Mouse (Mus musculus): ENCODE results near the gene Cdca8. TPM values are rescaled to one million over a fixed set of nuclear protein-coding genes. Genes with fewer than 3 reads are reported as not detected.

Cdca8 gene
- total and polyA plus RNA-seq, 3 experiments = 58.8 to 188 (median 101) TPM

DNA sequence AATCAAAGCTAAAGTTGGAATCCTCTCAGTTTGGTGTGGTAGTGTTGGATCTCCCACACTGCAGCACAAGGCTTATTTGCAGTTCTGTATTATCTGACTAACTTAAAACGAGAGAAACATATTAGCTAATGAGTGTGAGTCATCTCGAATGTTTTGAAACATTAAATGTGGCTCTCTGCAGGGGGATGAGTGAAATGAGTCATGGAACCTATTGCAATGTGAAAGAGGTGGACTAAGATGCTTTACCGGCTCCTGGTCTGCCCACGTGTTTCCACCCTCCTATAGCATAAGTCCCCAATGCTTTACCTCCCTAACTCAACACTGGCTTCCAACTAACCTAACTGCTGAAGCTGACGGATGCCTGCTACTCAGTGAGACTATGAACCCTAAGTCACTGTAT is 11.0 kb downstream of the Cdca8 start:
- Histone ChIP-seq H3K4me3 (replicated peaks in 1 of 3; ENCODE audit: low read depth in 2 of 3, low read length in 2 of 3, poor library complexity in 1 of 3) (no peak overlapping the region), H3K27ac (ENCODE audit: insufficient read depth, low read depth) (no peak overlapping the region), H3K79me2 (replicated peaks; ENCODE audit: control insufficient read depth, extremely low read depth, insufficient read depth, poor library complexity, severe bottlenecking) (peaks cover 10% of the 10 kb centered on the region), H3K4me2 (ENCODE audit: insufficient read depth, low read depth, poor library complexity, severe bottlenecking) (no peak overlapping the region), H3K27me3 (replicated peaks) (no peaks in the 10 kb centered on the region), H3K4me1 (ENCODE audit: control insufficient read depth in 1 of 2, insufficient read depth in 2 of 2) (peaks cover 4 to 7% of the 10 kb centered on the region in 2 experiments; a peak in 2 of 4 replicates), H3K9ac (ENCODE audit: insufficient read depth, low read depth) (no peak overlapping the region), H3K9me3 (replicated peaks; ENCODE audit: low read length) (no peaks in the 10 kb centered on the region), H3K36me3 (replicated peaks in 1 of 2; ENCODE audit: control insufficient read depth in 1 of 2, insufficient read depth in 1 of 2, low read length in 1 of 2) (peaks cover 68 to 83% of the 10 kb centered on the region in 2 experiments)
- in situ Hi-C loops (cut with MboI; ENCODE audit: low pct_ligation_motif_present, low pct_unique_long_range_greater_than_20kb, low sequenced_read_pairs) = no loop called here
- 0 out of 2 replicates have a peak, but pooled peaks have one; percentile 27 for TF ChIP-seq MYC (IDR thresholded peaks at IDR 0.05; ENCODE audit: low read depth, low read length)
- peak; percentile 32; the same call in 1 of the 2 replicates for TF ChIP-seq JUN (IDR thresholded peaks at IDR 0.05; ENCODE audit: insufficient read depth, low read depth, low read length)
- peak; percentile 61; the same call in 1 of the 2 replicates for TF ChIP-seq MXI1 (IDR thresholded peaks at IDR 0.05; ENCODE audit: low read depth, low read length)
- TF ChIP-seq EP300 (IDR thresholded peaks at IDR 0.05; ENCODE audit: low read length) = peak; percentile 56; the same call in 1 of the 2 replicates
- TF ChIP-seq CHD2 (IDR thresholded peaks at IDR 0.05; ENCODE audit: low read length) = no peak
- TF ChIP-seq ZMIZ1 (IDR thresholded peaks at IDR 0.05; ENCODE audit: low read depth, low read length) = no peak
- TF ChIP-seq JUND (conservative IDR thresholded peaks at IDR 0.05; ENCODE audit: low read depth, low read length) = peak; percentile 69; the same call in 1 of the 2 replicates
- peak; percentile 24; the same call in 1 of the 2 replicates for TF ChIP-seq BHLHE40 (IDR thresholded peaks at IDR 0.05; ENCODE audit: low read depth, low read length)
- no peak for TF ChIP-seq CHD1 (IDR thresholded peaks at IDR 0.05; ENCODE audit: low read depth, low read length)
- TF ChIP-seq IRF4 (IDR thresholded peaks at IDR 0.05; ENCODE audit: low read depth, low read length) = peak; percentile 58; the same call in 1 of the 2 replicates
- no peak for TF ChIP-seq NRF1 (IDR thresholded peaks at IDR 0.05; ENCODE audit: low read depth, low read length)
- dilution Hi-C loops (cut with MboI; ENCODE audit: extremely low pct_ligation_motif_present, extremely low pct_unique_long_range_greater_than_20kb, low sequenced_read_pairs) = no loop called here
- peak; percentile 13 for DNase-seq (ENCODE audit: extremely low read depth)

DNA sequence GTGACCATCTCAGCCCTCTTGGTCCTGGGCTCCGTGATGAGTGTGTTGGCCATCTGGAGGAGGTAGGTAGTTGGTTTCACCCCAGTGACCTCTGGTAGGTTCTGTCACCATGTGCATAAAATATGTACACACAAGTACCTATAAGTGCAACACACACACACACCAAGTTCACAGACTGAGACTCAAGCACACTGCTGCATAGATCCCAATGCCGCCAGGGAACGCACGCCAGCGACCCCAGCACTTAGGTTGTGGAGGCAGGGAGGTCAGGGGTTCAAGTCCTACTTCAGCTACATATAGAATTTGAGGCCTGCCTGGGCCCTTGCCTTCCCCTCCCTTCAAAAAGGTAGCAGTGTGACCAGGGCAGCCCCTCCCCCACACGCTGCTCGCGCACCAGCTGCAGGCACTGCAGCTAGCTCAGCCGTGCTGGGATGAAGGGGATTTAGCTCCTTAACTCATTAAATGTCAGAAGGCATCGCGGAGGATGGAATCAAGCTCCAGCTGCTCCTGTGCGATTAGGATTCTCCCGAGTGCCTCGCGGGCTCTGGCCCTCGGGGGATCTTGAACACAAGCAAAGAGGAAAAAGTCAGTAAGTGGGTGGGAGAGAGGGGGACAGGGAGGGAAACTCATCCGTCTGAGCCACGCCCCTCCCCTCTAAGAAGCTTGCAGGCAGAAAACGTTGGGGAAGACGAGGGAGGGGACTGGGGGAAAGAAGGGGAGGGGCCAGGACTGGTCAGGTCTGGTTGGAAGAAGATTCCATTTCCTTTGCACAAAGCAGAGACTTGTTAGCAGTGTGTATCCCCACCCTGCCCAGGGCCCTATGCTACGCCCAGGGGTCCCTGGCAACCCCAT is 32.9 kb downstream of the Cdca8 start:
- DNase-seq (ENCODE audit: extremely low read depth) = no peak
- no peaks in the 10 kb centered on the region for H3K4me1 ChIP-seq (ENCODE audit: control insufficient read depth in 1 of 2, insufficient read depth in 2 of 2)
- H3K36me3 ChIP-seq (replicated peaks in 1 of 2; ENCODE audit: control insufficient read depth in 1 of 2, insufficient read depth in 1 of 2, low read length in 1 of 2) = no peaks in the 10 kb centered on the region
- no peak overlapping the region for H3K27ac ChIP-seq (ENCODE audit: insufficient read depth, low read depth)
- peaks cover 42% of the 10 kb centered on the region for H3K27me3 ChIP-seq (replicated peaks)
- H3K4me3 ChIP-seq (replicated peaks in 1 of 3; ENCODE audit: low read depth in 2 of 3, low read length in 2 of 3, poor library complexity in 1 of 3) = no peak overlapping the region
- TF ChIP-seq JUND (conservative IDR thresholded peaks at IDR 0.05; ENCODE audit: low read depth, low read length) (no peak), TBP (conservative IDR thresholded peaks at IDR 0.05; ENCODE audit: low read depth, low read length) (no peak), KAT2A (IDR thresholded peaks at IDR 0.05; ENCODE audit: insufficient replicate concordance, low read length) (no peak), ZC3H11A (IDR thresholded peaks at IDR 0.05; ENCODE audit: low read depth, low read length) (no peak), ETS1 (conservative IDR thresholded peaks at IDR 0.05; ENCODE audit: low read depth, low read length) (no peak), TCF12 (IDR thresholded peaks at IDR 0.05; ENCODE audit: low read depth, low read length) (no peak), RCOR1 (conservative IDR thresholded peaks at IDR 0.05; ENCODE audit: low read depth, low read length) (no peak), PAX5 (IDR thresholded peaks at IDR 0.05; ENCODE audit: low read length) (no peak), BHLHE40 (IDR thresholded peaks at IDR 0.05; ENCODE audit: low read depth, low read length) (no peak), CHD1 (IDR thresholded peaks at IDR 0.05; ENCODE audit: low read depth, low read length) (no peak), MXI1 (IDR thresholded peaks at IDR 0.05; ENCODE audit: low read depth, low read length) (no peak), E2F4 (IDR thresholded peaks at IDR 0.05; ENCODE audit: insufficient replicate concordance, low read depth, low read length) (no peak), MAZ (IDR thresholded peaks at IDR 0.05; ENCODE audit: low read depth, low read length) (no peak), CTCF (conservative IDR thresholded peaks at IDR 0.05 in 1 of 2, IDR thresholded peaks at IDR 0.05 in 1 of 2; ENCODE audit: low read depth in 2 of 2, low read length in 2 of 2) (no peak), JUN (IDR thresholded peaks at IDR 0.05; ENCODE audit: insufficient read depth, low read depth, low read length) (no peak), ZMIZ1 (IDR thresholded peaks at IDR 0.05; ENCODE audit: low read depth, low read length) (no peak), RAD21 (IDR thresholded peaks at IDR 0.05; ENCODE audit: low read depth, low read length) (no peak), UBTF (IDR thresholded peaks at IDR 0.05; ENCODE audit: low read depth, low read length) (no peak)
- no peaks in the 10 kb centered on the region for H3K79me2 ChIP-seq (replicated peaks; ENCODE audit: control insufficient read depth, extremely low read depth, insufficient read depth, poor library complexity, severe bottlenecking)
- H3K9ac ChIP-seq (ENCODE audit: insufficient read depth, low read depth) = no peak overlapping the region
- no peak overlapping the region for H3K4me2 ChIP-seq (ENCODE audit: insufficient read depth, low read depth, poor library complexity, severe bottlenecking)
- in situ Hi-C loops (cut with MboI; ENCODE audit: low pct_ligation_motif_present, low pct_unique_long_range_greater_than_20kb, low sequenced_read_pairs) (loop anchor here (10.0 kb wide), 1 partner anchor 51 kb away; the partner anchor contains the start of genes 1110065P20Rik and Yrdc), dilution Hi-C loops (cut with MboI; ENCODE audit: extremely low pct_ligation_motif_present, extremely low pct_unique_long_range_greater_than_20kb, low sequenced_read_pairs) (no loop called here)
- H3K9me3 ChIP-seq (replicated peaks; ENCODE audit: low read length) = peaks cover 12% of the 10 kb centered on the region

Measured in CH12.LX (cell line).